Mouse (Mus musculus) induced T-regulatory cell, adult 2 months (primary cell): ENCODE data around the gene Katnb1.

Source experiments
- DNase-seq: peaks from one replicate; pipeline ENCODE4 v3.0.0-alpha.2; 2012; ENCODE audit warnings: low read depth

Gene Katnb1

DNA sequence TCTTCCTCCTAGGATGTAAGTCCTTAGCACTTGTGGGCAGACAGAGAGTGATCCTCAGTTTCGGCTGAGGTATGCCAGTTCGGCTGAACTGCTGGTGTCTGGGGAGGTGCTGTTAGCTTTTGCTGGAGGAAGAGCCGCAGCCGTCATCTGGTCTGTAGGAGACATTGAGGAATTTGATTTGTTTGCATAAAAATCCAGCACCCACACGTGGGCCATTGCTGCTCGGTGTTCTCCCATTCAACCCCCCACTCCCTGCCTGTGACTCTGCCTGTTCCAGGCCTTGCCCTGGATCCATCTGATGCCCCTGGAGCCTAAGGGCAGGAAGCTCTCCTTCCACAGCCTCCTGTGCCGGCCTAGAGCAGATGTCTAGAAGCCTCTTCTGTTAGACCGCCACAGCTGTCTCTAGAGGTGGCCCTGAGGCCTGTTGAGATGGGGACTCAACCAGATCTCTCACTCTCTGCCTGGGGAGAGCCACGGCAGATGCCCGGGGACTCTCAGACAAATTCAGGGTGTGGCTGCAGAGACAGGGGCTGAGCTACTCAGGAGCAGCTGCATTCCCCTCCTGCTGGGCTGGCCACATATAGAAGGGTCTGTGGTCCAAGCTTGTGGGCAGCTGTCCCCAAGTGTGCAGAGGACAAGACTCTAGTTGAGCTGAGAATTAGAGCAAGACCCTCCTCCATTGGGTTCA lies 3.9 kb downstream of the Katnb1 start:
- no peak for DNase-seq

DNA sequence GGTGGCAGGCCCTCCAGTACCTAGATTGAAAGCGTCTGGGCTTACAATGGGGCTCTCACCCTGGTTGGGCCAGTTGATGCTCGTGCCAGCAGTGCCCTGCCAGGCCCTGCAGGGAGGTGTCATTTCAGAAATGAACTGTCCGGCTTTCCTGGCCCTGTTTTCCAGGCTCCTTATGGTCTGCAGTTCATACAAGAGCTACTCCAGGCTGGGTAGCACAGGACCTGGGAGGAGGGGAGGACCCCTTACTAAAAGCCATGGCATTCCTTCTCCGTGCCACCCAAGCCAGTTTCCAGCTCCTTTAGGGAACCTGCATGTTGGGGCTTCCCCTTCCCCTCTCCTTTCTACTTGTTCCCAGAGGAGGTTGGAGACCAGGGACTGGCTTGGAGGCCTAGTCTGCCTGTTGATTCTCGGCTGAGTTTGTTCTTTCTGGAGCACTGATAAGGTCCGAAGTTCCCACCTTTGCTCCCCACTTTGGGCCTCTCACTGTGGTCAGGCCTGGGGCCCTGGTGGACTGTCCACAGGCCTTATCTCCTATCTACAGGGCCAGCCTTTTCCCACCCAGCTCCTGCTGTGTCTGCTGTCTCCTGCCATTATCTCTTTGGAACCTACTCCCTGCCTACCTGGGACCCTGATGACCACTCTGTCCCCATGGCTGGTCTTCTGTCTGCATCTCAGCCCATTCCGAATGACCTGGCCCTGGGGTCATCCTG lies 4.6 kb downstream of the Katnb1 start:
- DNase-seq = no peak

DNA sequence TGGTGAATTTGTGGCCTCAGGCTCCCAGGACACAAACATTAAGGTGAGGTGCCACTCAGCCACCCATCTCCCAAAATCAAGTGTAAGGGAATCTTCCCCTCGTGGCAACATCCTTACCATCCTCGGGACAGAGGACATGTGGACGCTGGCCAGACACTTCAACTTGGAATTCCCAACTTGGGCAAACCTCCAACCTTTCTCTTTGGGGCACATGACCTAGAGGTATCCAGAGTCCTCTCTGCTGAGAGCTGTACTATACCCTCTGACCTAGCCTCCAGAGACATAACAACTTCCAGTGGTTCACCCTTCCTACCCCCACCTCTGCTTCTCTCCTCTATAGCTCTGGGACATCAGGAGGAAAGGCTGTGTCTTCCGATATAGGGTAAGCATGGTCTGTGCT lies 12.6 kb downstream of the Katnb1 start:
- DNase-seq = no peak

DNA sequence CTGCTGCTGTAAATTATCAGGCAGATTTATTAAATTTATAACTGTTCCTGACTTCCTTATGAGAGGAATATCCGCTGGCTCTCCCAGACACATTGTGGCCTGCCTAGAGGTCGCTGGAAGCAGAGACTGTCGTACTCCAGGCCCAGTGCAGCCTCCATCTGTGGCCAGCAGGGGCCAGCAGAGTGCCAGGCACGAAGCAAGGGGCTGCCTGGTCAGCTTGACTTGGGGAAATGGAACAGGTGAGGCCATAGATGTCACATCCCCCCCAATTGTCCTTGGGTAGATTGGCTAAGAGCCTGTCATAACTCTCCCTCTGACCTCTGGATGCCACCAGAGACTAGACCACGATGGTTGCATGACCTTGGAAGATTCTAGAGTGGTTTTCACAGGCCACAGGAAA lies 18.0 kb downstream of the Katnb1 start:
- DNase-seq = peak; percentile 42

DNA sequence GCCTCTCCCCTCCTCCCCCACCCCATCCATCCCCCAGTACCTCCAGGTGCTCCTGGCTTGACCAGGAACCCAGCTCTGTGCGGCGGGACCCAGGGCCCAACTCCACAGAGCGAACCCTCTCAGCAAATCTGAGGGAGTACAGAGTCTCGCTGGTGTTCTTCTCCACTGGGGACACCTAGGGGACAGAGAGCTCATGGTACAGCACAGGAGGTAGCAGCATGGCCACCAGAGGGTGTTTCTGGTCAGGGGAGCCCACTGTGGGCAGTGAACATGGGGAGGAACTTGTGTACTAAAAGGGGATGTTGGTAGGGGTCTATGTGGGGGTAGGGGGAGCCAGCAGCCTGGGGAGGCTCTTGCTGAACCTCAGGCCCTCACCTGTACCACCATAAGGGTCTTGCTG lies 21.0 kb downstream of the Katnb1 start:
- DNase-seq = no peak

DNA sequence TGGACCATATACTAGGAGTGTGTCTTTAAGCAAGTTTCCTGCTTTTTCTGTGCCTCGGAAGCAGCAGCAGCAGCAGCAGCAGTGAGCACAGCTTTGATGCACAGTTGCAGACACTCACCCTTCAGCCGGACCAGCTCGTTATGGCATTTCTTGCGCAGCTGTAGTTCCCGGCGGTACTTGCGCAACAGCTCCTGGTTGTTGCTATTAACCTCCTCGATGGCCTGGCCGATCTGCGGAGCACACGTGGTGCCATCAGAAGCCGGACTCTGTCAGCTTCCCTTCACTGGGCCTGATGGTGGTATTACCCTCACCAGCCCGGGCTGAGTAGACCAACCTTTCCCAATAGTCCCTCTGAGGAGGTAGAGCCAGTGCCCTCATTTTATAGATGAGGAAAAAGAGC lies 26.3 kb downstream of the Katnb1 start:
- no peak for DNase-seq

DNA sequence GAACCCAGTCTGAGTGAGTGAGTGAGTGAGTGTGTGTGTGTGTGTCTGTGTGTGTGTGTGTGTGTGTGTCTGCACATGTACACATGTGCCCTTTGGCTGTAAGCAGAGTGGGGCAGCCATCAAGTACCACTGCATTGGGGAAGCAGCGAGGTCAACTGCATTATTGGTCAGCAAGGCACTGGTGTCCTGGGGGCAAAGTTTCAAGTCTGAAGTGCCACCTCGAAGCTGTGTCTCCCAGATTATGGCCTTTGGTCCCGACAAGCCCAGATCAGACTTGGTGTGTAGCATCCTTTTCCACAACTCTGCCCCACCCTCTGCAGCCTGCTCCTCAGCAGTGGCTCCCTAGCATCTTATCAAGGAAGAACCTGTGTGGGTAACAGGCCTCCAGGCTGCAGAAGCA lies 31.6 kb downstream of the Katnb1 start:
- DNase-seq = no peak

DNA sequence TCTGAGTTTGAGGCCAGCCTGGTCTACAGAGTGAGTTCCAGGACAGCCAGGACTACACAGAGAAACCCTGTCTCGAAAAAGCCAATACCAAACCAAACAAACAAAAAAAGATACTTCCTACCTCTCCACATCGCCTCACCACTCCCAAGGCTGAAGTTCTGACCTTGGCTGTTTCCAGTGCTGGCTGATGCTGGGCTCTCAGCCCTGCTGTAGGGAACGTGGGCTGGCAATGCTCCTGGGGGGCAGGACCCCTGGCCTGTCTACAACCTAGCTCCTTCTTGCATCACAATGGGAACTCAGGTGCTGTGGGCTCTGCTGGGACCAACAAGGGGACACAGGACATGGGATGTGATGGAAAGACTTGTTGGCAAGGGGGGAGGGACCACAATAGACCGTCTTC lies 32.1 kb downstream of the Katnb1 start:
- no peak for DNase-seq

DNA sequence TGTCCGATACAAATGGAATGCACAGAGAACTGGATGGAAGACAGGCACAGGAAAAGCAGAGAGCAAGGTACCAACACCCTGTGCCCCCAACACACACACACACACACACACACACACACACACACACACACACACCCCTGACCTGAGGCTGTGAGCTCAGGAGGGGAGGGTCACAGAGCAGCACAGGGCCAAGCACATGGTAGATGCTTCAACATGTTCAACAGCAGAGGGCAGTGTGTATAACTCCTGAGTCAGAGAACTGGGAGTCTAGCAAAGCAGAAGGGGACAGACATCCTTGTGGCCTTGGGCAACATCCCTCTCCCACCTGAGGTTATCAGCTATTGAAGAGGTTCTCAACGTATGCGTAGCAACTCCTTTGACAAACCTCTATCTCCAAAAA lies 32.8 kb downstream of the Katnb1 start:
- peak; percentile 21 for DNase-seq

DNA sequence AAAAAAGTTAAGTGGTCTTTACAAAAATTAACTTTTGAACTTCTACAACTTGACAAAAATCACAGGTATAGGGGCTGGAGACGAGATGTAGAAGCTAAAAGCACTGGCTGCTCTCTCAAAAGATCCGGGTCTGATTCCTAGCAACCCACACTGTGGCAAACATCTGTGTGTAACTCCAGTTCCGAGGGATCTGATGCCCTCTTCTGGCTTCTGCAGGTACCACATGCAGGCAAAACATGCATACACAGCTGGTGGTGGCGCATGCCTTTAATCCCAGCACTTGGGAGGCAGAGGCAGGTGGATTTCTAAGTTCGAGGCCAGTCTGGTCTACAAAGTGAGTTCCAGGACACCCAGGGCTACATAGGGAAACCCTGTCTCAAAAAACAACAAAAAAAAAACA lies 42.5 kb downstream of the Katnb1 start:
- no peak for DNase-seq

DNA sequence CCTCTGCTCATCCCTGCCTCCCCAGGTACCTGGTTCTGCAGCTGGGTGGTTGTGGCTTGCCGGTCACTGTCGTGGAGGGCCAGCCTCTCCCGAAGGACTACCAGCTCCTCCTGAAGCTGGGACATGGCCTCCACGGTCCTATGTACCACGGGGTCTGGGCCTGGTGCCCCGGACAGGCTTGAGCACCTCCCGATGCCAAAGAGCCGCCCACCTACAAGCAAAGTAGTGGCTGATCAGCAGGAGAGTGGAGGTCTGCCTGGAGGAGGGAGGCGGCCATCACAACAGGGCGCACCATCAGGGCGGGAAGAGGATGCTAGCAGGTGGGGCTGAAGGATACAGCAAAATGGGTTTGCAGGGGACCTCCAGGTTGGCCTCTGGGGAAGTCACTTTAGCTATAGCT lies 45.5 kb downstream of the Katnb1 start:
- no peak for DNase-seq

DNA sequence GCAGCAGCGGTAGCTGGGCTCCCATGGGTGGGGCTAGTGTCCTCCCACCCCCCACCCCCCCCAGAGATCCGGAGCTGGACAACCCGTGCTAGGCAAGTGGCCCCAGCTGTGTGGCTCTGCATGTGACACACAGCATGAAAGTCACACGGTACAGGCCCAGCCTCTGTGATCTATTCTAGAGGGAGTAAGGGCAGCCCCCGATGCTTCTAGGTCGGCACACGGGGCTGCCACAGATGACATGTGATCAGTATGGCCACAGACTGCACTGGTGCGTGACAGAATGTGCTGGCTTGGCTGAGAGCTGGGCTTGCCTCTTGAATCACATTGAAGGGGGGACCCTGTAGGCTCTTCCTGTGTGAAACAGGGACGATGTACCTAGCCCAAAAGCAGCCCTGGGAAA lies 46.7 kb downstream of the Katnb1 start:
- DNase-seq = no peak

DNA sequence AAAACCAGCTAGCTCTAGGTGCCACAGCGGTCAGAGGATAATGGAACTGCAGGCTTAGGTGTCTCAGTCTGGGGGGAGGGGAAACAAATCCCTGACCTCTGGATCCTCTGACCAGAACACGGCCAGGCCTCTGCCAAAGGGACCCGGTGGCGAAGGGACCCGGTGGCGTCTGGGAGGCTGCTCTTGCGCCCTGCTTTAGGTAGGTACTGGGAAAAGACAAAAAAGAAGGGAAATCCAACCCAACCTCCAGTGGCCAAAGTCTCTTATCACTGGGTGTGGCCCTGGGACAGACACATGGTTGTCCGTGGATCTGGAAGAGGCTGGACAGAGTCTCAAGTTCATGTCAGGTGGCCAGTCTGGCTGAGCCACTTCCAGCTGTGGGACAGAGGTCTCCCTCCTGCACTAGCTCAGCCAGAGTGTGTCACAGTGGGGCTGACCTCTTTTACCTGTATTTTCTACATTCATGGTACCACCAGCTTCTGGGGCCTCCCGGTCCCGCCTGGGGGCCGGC lies 47.8 kb downstream of the Katnb1 start:
- no peak for DNase-seq

DNA sequence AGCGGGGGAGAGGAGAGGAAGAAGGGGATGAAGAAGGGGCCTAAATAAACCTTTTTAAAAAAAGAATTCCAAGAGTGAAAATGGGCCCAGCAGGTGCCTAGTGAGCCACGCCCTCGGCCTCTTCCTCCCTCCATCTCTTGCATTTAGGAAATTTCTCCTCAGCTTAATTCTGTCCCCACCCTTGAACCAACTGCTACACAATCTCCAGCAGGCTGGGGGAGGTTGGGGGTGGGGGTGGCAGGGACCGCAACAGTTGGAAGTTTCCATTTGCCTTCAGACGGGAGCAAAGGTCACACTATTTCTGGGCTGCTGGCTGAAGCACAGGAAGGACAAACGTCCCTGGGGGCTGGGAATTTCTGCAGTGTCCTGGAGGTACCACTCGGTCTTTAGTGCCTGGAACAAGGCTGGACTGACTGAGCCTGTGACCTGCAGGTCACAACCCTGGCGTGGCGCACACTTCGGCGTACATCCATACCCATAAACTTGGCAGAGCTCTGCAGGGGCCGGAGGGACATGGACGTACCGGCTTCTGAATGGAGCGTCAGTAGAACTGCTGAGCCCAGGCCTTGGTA lies 50.1 kb downstream of the Katnb1 start:
- DNase-seq = no peak

DNA sequence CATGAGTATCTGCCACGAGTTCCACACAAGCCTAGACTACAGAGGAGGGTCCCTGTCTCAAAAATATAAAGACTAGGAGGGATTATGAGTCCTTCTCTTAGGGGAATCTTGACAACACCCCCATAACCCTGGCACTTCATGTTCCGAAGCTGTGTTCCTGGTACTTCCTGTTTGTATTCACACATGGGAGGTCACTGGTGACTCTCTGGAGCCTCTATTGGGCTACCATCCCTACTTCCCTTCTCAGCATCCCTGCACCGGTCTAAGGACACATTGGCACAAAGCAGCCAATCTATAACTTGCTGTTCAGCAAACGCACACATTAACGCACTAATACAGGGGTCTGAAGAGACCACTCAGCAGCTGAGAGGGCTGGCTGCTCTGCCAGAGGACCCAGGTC lies 51.0 kb downstream of the Katnb1 start:
- DNase-seq = no peak

DNA sequence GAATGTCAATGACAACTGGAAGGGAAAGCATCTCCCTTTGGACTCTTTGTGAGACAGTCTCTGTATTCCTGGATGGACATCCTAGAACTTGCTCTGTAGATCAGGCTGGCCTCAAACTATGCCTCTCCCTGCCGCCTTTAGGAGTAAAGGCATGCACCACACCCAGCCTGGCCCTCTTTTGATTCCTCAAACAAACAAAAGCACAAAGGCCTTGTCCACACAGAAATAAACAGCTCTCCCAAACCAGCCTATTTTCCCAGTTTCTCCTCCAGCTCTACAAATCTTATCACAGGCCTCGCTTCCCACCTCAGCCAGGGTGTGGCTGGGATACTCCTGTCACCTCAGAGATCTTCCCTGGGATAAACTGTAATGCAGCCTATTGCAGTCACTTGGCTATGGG lies 53.2 kb downstream of the Katnb1 start:
- no peak for DNase-seq

DNA sequence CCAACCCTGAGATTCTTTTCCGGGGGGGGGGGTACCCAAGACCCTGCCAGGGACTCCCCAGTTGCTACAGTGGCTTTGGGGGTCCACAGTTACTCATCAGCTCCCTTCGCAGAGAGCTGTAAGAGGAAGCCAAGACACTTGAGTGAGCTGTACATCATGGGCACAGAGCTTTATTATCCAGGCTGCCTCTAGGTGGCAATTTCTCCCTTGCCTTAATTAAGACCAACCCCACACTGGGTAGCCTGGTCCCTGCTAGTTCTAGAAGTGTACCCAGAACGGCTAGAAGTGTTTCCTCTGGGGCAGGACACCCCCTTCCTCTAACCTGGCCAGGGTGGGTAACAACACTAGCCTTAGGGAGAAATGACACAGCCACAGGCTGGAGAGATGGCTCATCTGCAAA lies 54.3 kb downstream of the Katnb1 start:
- no peak for DNase-seq

DNA sequence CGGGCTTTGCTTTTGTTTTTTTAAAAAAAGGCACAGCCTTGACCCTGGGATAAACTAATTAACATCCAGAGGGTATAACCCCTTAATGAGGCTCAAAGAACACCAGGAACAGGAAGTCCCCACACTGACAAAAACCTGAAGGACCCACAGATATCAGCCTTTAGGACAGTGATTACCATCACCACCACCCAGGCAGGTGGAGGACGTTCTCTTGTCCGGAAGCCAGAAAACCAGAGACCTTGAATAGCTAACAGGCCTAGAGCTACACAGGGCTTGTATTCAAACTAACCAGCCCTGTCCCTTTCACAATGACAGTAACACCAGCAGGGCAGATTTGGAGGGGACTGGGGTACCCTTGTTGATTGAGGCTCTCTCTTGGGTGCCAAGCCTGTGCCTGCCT lies 55.2 kb downstream of the Katnb1 start:
- DNase-seq = no peak

DNA sequence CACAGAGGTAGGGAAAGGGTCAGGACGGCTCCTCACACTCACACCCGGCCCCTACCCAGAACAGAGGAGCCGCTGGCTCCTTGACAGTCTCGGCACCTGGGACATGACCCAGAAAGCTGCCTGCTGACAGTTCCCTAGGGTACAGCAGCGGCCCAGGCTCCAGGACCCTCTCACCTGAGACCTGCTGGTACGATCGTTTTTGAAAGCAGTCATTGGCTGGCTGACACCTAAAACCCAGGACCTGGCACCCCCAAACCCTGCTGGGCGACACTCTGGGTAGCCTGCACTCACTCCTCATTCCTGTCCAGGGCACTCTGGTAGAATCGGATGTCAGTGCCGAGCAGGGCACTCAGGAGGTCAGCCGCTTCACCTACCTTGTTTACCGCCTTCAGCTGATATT lies 56.2 kb downstream of the Katnb1 start:
- DNase-seq = no peak

DNA sequence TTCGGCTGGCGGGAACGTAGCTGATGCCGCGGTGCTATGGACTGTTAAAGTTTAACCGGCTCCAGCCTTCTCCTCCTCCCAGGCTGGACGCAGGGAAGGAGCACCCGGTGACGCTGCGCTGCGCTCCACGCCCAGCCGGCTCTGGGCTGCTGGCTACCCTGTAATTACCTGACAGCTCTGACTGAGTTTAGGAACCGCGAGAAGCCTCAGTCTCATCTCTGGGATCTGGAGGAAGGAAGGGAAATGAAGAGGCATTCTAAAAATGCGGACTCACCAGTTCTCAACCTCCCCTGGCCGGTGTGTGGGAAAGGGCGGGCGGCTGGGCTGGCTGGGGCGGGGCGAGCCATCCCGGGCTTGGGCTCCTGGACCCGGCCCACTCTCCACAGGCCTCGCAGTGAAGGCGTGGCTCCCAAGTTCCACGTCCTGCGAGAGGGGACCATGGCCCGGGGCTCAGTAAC lies 56.7 kb downstream of the Katnb1 start:
- DNase-seq = no peak

DNA sequence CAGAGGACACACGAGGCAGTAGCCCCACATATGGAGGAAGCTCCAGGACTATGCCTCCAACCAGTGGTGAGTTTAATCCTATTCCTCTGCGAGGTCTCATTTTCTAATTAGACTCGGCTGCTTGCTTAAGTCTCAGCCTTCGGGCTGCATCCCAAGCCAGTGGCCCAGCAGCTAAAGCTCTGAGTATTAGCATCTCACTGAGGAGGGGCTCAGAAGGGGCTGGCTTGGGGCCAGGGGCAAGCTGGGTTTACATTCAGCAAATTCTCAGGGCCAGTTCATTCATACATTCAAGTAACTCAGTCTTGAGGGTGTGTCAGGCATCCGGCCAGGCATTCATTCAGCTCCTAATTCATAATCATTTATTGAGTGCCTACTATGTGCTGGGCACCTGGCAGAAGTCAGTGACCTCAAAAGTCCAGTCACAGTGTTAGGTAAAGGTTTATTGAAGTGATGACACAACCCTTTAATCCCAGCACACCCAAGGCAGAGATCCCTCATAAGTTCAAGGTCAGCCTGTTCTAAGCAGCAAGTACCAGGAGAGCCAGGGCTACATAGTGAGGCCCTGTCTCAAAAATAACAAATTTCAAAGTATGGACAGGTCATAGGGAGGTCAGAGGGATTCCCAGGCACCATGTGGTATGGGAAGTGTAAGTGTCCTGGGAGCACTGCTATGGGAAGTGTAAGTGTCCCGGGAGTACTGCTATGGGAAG lies 57.5 kb downstream of the Katnb1 start:
- DNase-seq = no peak

DNA sequence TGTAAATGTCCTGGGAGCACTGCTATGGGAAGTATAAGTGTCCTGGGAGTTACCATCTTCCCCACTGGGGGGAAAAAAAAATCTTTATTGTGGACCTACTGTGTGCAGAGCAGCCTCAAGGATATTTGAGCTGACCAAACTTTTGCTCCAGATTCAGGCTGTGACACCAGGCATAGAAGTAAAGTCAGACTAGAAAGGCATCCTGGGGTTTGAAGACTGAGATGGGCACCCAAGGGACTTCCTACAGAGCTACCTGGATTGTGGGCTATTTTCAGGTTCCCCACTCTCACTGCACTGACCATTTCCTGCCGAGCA lies 58.0 kb downstream of the Katnb1 start:
- DNase-seq = no peak

DNA sequence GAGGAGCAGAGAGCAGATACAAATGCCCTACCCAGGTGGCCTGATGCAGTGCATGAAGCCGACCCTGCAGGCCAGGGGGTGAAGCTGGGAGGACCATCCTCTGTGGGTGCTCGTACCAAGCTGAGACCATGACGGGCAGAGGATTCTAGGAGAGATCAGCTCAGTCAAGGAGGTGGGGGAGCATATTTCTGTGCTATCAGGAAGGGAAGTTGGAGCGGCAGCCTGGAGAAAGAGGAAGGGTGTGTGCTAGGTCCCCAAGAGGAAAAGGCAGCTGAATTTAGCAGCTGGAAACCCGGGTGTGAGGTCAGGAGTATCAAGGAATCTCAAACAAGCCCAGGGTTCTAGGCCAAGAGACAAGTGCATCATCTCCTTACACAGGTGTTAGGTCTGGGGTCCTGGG lies 59.6 kb downstream of the Katnb1 start:
- no peak for DNase-seq
